Mouse (Mus musculus) midbrain, embryonic 14.5 days (tissue): ENCODE measurements at regions not wholly inside any gene's neighbourhood (a gene's known extent, or its start where the extent isn't known, plus 50 kb on each side); places are given as distances from the start of the nearest gene placed in this dataset.
A peak's percentile ranks its signal among the peaks of the same experiment; 100 is the strongest.

Source experiments
- ATAC-seq: fragments of 200-750 bp; cut with Nextera tagmentation; 2 replicates; pipeline ENCODE4 v1.8.0; 2017; ENCODE audit warnings: moderate number of reproducible peaks, moderate library complexity; ENCODE audit not compliant: low FRiP score, low TSS enrichment
- DNase-seq: peaks from one replicate; pipeline ENCODE4 v3.0.0-alpha.2; 2015
- H3K27ac ChIP-seq: fragments of 300-500 bp; sonication (generic); replicated peaks from 2 replicates; pipeline ENCODE4 v1.5.1; 2014; ENCODE audit warnings: mild to moderate bottlenecking, low read depth, low read length, moderate library complexity
- H3K27me3 ChIP-seq: fragments of 300-500 bp; sonication (generic); 2 replicates; pipeline ENCODE4 v1.6.1; 2014; ENCODE audit warnings: low read length, control low read depth, mixed read lengths; ENCODE audit not compliant: control insufficient read depth, insufficient read depth
- H3K36me3 ChIP-seq: fragments of 300-500 bp; sonication (generic); 2 replicates; pipeline ENCODE4 v1.6.1; 2014; ENCODE audit warnings: low read length, control low read depth; ENCODE audit not compliant: control insufficient read depth, insufficient read depth
- H3K4me1 ChIP-seq: fragments of 300-500 bp; sonication (generic); 2 replicates; pipeline ENCODE4 v1.6.1; 2014; ENCODE audit warnings: mild to moderate bottlenecking, antibody characterized with exemption, low read length, control low read depth; ENCODE audit not compliant: control insufficient read depth, insufficient read depth
- H3K4me2 ChIP-seq: fragments of 300-500 bp; sonication (generic); 2 replicates; pipeline ENCODE4 v1.6.1; 2014; ENCODE audit warnings: mild to moderate bottlenecking, low read length, moderate library complexity
- H3K4me3 ChIP-seq: fragments of 300-500 bp; sonication (generic); replicated peaks from 2 replicates; pipeline ENCODE4 v1.5.1; 2014; ENCODE audit warnings: low read depth, low read length
- H3K9ac ChIP-seq: fragments of 300-500 bp; sonication (generic); replicated peaks from 2 replicates; pipeline ENCODE4 v1.6.1; 2014; ENCODE audit warnings: mild to moderate bottlenecking, low read length, moderate library complexity
- H3K9me3 ChIP-seq: fragments of 300-500 bp; sonication (generic); 2 replicates; pipeline ENCODE4 v1.6.1; 2016; ENCODE audit warnings: low read length, control low read depth, mixed read lengths; ENCODE audit not compliant: control insufficient read depth
- WGBS: fragments of 180-500 bp; shearing (Covaris S2); extraction: QIAGEN DNeasy Blood & Tissue Kit; methylation state at CpG from one replicate; pipeline ENCODE4 v1.1.7; 2014; 5-methylcytosine and 5-hydroxymethylcytosine counted together

- H3K27ac ChIP-seq, result no peak overlapping the region
- H3K4me1 ChIP-seq, result peaks cover 58% of the 10 kb centered on the region
- 28% methylated on average over 19 of the region's 19 CpGs for WGBS
Measured at GRCm38 (mm10) chr8:10923071-10924000, 84.9 kb downstream of the Irs2 start.

GRCm38 (mm10) chr8:10922209-10923030 is 85.8 kb downstream of the Irs2 start:
- Histone ChIP-seq H3K4me2 (no peak overlapping the region), H3K4me3 (no peak overlapping the region), H3K36me3 (no peaks in the 10 kb centered on the region), H3K27ac (peak overlapping the region; percentile 56; the same call in 1 of the 2 replicates), H3K9ac (no peak overlapping the region), H3K9me3 (no peaks in the 10 kb centered on the region), H3K27me3 (no peaks in the 10 kb centered on the region), H3K4me1 (peaks cover 55% of the 10 kb centered on the region)
- DNase-seq, result peak; percentile 37
- 0 out of 2 replicates have a peak, but pooled peaks have one; percentile 9 for ATAC-seq
- WGBS, result 22% methylated on average over 12 of the region's 12 CpGs

More at GRCm38 (mm10) chr8:10923071-10924000, 84.9 kb downstream of the Irs2 start:
- Histone ChIP-seq H3K4me2 (no peak overlapping the region), H3K4me3 (no peak overlapping the region), H3K9ac (no peak overlapping the region), H3K9me3 (no peaks in the 10 kb centered on the region), H3K36me3 (no peaks in the 10 kb centered on the region), H3K27me3 (no peaks in the 10 kb centered on the region)
- ATAC-seq (no peak), DNase-seq (no peak)

DNA sequence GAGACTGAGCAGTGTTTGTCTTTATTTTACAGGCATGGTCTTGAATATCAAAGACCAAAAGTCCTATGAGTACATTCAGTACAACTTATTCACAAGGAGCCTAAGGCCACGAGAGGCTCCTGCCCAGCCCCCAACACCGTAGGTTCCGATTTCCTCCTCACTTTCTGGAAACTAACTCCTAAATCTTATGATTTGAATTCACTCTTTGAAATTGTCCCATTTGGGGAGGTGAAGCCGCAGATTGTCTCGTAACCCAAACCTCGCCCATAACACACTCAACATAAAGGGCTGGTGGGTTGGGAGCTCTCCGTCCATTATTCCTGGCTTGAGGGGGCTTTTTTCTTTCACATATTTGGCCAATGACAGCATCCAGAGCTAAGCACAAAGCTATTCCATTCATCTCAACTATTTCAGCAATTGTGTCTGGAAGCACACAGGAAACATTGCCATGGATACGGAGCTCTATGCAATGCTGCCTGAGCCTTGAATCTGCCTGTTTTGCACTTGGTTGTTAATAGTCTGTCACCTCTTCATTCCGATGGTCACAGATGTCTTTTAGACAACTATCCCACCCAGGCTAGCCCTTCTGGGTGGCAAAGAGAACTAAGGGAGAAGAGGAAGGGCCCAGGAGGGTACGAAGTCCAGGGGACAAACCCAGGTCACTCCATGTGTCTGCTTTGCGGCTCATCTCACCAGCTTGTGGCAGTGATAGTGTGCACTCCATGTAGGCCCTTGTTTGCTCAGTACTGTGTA is 86.6 kb downstream of the Irs2 start:
- Histone ChIP-seq H3K9ac (no peak overlapping the region), H3K27me3 (no peaks in the 10 kb centered on the region), H3K4me2 (no peak overlapping the region), H3K4me3 (no peak overlapping the region), H3K4me1 (peaks cover 48% of the 10 kb centered on the region), H3K27ac (peak overlapping the region; percentile 56), H3K9me3 (no peaks in the 10 kb centered on the region), H3K36me3 (no peaks in the 10 kb centered on the region)
- DNase-seq (peak; percentile 80), ATAC-seq (peak; percentile 34; the same call in 1 of the 2 replicates)
- WGBS, result 8% methylated on average over 11 of the region's 11 CpGs

- peaks cover 28% of the 10 kb centered on the region for H3K4me1 ChIP-seq
- no peak overlapping the region for H3K27ac ChIP-seq
- DNase-seq (no peak), ATAC-seq (no peak)
- H3K4me2 ChIP-seq, result no peak overlapping the region
- no peaks in the 10 kb centered on the region for H3K9me3 ChIP-seq
- no peaks in the 10 kb centered on the region for H3K27me3 ChIP-seq
- 87% methylated on average over 5 of the region's 5 CpGs for WGBS
- H3K9ac ChIP-seq, result no peak overlapping the region
- H3K36me3 ChIP-seq, result no peaks in the 10 kb centered on the region
- H3K4me3 ChIP-seq, result no peak overlapping the region
Measured at GRCm38 (mm10) chr8:10919620-10920019, 88.6 kb downstream of the Irs2 start.

DNA sequence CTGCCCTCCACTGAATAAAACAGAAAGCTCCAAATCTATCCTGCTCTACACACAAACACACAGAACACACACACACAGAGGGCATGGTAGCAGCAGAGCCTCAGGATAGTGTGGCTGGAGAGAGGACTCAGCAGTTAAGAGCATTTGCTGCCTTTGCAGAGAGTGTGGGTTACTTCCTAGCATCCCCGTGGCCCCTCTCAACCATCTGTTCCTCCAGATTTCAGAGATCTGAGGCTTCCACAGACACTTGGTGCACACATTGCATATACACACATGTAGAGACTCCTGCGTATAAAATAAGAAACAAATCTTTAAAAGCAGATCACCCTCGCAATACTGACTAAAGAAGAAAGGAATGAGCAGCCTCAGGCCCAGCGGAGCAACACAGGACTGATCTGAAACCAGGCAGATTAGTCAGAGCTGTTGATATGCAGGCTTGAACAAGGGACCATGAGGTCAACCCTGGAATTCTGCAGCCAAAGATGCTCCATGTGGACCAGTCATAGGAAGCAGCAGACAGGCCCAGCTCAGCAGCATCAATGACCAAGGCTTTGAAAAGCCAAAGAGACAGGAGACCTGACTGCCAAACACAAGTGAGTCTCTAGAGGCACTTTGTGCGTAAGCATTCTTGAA is 89.7 kb downstream of the Irs2 start:
- Histone ChIP-seq H3K4me2 (no peak overlapping the region), H3K27me3 (no peaks in the 10 kb centered on the region), H3K4me3 (no peak overlapping the region), H3K36me3 (no peaks in the 10 kb centered on the region), H3K9ac (no peak overlapping the region), H3K9me3 (no peaks in the 10 kb centered on the region), H3K4me1 (peaks cover 23% of the 10 kb centered on the region), H3K27ac (no peak overlapping the region)
- ATAC-seq (no peak), DNase-seq (no peak)
- 89% methylated on average over 5 of the region's 5 CpGs for WGBS

GRCm38 (mm10) chr8:10914616-10915015 is 93.6 kb downstream of the Irs2 start:
- no peaks in the 10 kb centered on the region for H3K27me3 ChIP-seq
- WGBS, result 94% methylated on average over 8 of the region's 8 CpGs
- H3K9me3 ChIP-seq, result no peaks in the 10 kb centered on the region
- ATAC-seq (no peak), DNase-seq (no peak)
- no peaks in the 10 kb centered on the region for H3K4me1 ChIP-seq
- H3K9ac ChIP-seq, result no peak overlapping the region
- no peaks in the 10 kb centered on the region for H3K36me3 ChIP-seq
- no peak overlapping the region for H3K4me3 ChIP-seq
- H3K27ac ChIP-seq, result no peak overlapping the region
- no peak overlapping the region for H3K4me2 ChIP-seq

- H3K27ac ChIP-seq, result no peak overlapping the region
- no peaks in the 10 kb centered on the region for H3K27me3 ChIP-seq
- H3K4me2 ChIP-seq, result no peak overlapping the region
- no peaks in the 10 kb centered on the region for H3K36me3 ChIP-seq
- H3K9me3 ChIP-seq, result no peaks in the 10 kb centered on the region
- H3K4me3 ChIP-seq, result no peak overlapping the region
- no peak overlapping the region for H3K9ac ChIP-seq
- ATAC-seq (no peak), DNase-seq (no peak)
- 58% methylated on average over 2 of the region's 2 CpGs for WGBS
- no peaks in the 10 kb centered on the region for H3K4me1 ChIP-seq
Measured at GRCm38 (mm10) chr8:10912436-10912835, 95.8 kb downstream of the Irs2 start.

DNA sequence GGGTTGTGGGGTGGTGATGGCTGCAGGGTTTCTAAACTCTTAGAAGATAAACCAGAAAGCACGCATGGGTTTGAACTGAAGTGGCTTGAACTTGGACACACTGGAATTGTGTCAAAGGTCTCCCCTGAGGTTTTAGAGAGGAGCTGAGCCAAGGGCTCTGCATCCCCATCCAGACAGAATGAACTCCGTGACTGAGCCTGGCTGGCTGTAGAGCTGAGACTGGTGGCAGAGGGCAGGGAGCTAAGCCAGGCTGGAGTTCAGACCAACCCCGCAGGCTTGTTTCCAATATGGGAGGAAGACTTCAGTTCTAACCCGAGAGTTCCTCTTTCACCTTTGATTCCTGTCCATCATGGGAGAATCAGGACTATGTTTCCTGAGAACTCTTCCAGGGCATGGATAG is 96.9 kb downstream of the Irs2 start:
- H3K4me2 ChIP-seq, result no peak overlapping the region
- WGBS, result 92% methylated on average over 4 of the region's 4 CpGs
- H3K4me1 ChIP-seq, result no peaks in the 10 kb centered on the region
- H3K9me3 ChIP-seq, result no peaks in the 10 kb centered on the region
- no peaks in the 10 kb centered on the region for H3K36me3 ChIP-seq
- DNase-seq (no peak), ATAC-seq (no peak)
- H3K4me3 ChIP-seq, result no peak overlapping the region
- H3K9ac ChIP-seq, result no peak overlapping the region
- H3K27me3 ChIP-seq, result no peaks in the 10 kb centered on the region
- H3K27ac ChIP-seq, result no peak overlapping the region
